Mouse (Mus musculus) E14TG2a.4 (cell line): ENCODE data around the gene Fam83e.

Experiments used
- H3K27me3 ChIP-seq: 2 replicates; pipeline ENCODE4 v1.6.1; 2014; ENCODE audit warnings: low read length, control low read depth; ENCODE audit not compliant: insufficient read depth
- H3K36me3 ChIP-seq: 2 replicates; pipeline ENCODE4 v1.6.1; 2014; ENCODE audit warnings: low read length, control low read depth; ENCODE audit not compliant: insufficient read depth
- H3K4me1 ChIP-seq: replicated peaks from 2 replicates; pipeline ENCODE4 v1.6.1; 2014; ENCODE audit warnings: low read depth, low read length, control low read depth
- H3K4me3 ChIP-seq: replicated peaks from 2 replicates; pipeline ENCODE4 v1.5.1; 2014; ENCODE audit warnings: mild to moderate bottlenecking, low read length
- H3K9me3 ChIP-seq: 2 replicates; pipeline ENCODE4 v1.6.1; 2014; ENCODE audit warnings: low read length, control low read depth
- CTCF ChIP-seq: conservative IDR thresholded peaks from 2 replicates; pipeline ENCODE4 v1.5.1; 2014; ENCODE audit warnings: low read length
- NANOG ChIP-seq: IDR thresholded peaks from 2 replicates; pipeline ENCODE4 v1.6.1; 2014; ENCODE audit warnings: borderline replicate concordance, low read length, mixed read lengths
- POU5F1 ChIP-seq: IDR thresholded peaks from 2 replicates; pipeline ENCODE4 v1.6.1; 2014; ENCODE audit warnings: low read length, borderline replicate concordance

Gene Fam83e

GRCm38 (mm10) chr7:45744387-45744786, 23.4 kb downstream of the Fam83e start:
- TF ChIP-seq NANOG (no peak), CTCF (no peak), POU5F1 (no peak)

GRCm38 (mm10) chr7:45746518-45746917, 25.5 kb downstream of the Fam83e start:
- Histone ChIP-seq H3K27me3 (no peaks in the 10 kb centered on the region; the same call in 1 of the 2 replicates), H3K4me1 (peaks cover 38% of the 10 kb centered on the region), H3K9me3 (no peaks in the 10 kb centered on the region), H3K36me3 (no peaks in the 10 kb centered on the region), H3K4me3 (no peak overlapping the region)
- TF ChIP-seq CTCF (peak; percentile 89), POU5F1 (no peak)

More at GRCm38 (mm10) chr7:45744387-45744786, 23.4 kb downstream of the Fam83e start:
- H3K9me3 ChIP-seq = no peaks in the 10 kb centered on the region
- no peaks in the 10 kb centered on the region; the same call in 1 of the 2 replicates for H3K27me3 ChIP-seq
- H3K4me3 ChIP-seq = no peak overlapping the region
- H3K4me1 ChIP-seq = peaks cover 24% of the 10 kb centered on the region
- no peaks in the 10 kb centered on the region for H3K36me3 ChIP-seq

GRCm38 (mm10) chr7:45747450-45747849, 26.4 kb downstream of the Fam83e start:
- Histone ChIP-seq H3K4me3 (no peak overlapping the region), H3K27me3 (no peaks in the 10 kb centered on the region; the same call in 1 of the 2 replicates), H3K4me1 (peaks cover 32% of the 10 kb centered on the region), H3K9me3 (no peaks in the 10 kb centered on the region), H3K36me3 (no peaks in the 10 kb centered on the region)
- no peak for TF ChIP-seq CTCF
- TF ChIP-seq NANOG = no peak; the same call in 1 of the 2 replicates
- TF ChIP-seq POU5F1 = no peak

- Histone ChIP-seq H3K4me1 (peaks cover 27% of the 10 kb centered on the region), H3K27me3 (no peaks in the 10 kb centered on the region; the same call in 1 of the 2 replicates), H3K4me3 (no peak overlapping the region), H3K36me3 (no peaks in the 10 kb centered on the region), H3K9me3 (no peaks in the 10 kb centered on the region)
- TF ChIP-seq POU5F1 (no peak), CTCF (no peak), NANOG (no peak)
Observed at GRCm38 (mm10) chr7:45748110-45748509, 27.1 kb downstream of the Fam83e start.

- TF ChIP-seq NANOG (no peak), CTCF (no peak), POU5F1 (no peak)
- H3K27me3 ChIP-seq = no peaks in the 10 kb centered on the region; the same call in 1 of the 2 replicates
- no peaks in the 10 kb centered on the region for H3K9me3 ChIP-seq
- peak overlapping the region; percentile 62 for H3K4me3 ChIP-seq
- peaks cover 27% of the 10 kb centered on the region for H3K4me1 ChIP-seq
- H3K36me3 ChIP-seq = no peaks in the 10 kb centered on the region
Observed at GRCm38 (mm10) chr7:45749401-45749800, 28.4 kb downstream of the Fam83e start.

- TF ChIP-seq NANOG (no peak), CTCF (no peak), POU5F1 (no peak)
- H3K4me3 ChIP-seq = no peak overlapping the region
- H3K4me1 ChIP-seq = peaks cover 27% of the 10 kb centered on the region
- H3K9me3 ChIP-seq = no peaks in the 10 kb centered on the region
- no peaks in the 10 kb centered on the region; the same call in 1 of the 2 replicates for H3K27me3 ChIP-seq
- H3K36me3 ChIP-seq = no peaks in the 10 kb centered on the region
Observed at GRCm38 (mm10) chr7:45750162-45750561, 29.1 kb downstream of the Fam83e start.

GRCm38 (mm10) chr7:45755703-45756102, 34.7 kb downstream of the Fam83e start:
- TF ChIP-seq CTCF (no peak), POU5F1 (no peak), NANOG (no peak)
- peaks cover 11% of the 10 kb centered on the region for H3K9me3 ChIP-seq
- H3K4me1 ChIP-seq = peaks cover under 1% of the 10 kb centered on the region
- H3K4me3 ChIP-seq = no peak overlapping the region
- H3K27me3 ChIP-seq = peaks cover 36% of the 10 kb centered on the region
- H3K36me3 ChIP-seq = no peaks in the 10 kb centered on the region

- no peak for TF ChIP-seq CTCF
- no peak for TF ChIP-seq POU5F1
- TF ChIP-seq NANOG = no peak
- H3K27me3 ChIP-seq = peaks cover 36% of the 10 kb centered on the region
- H3K9me3 ChIP-seq = peaks cover 11% of the 10 kb centered on the region
- H3K36me3 ChIP-seq = no peaks in the 10 kb centered on the region
- H3K4me3 ChIP-seq = peak overlapping the region; percentile 70
- no peaks in the 10 kb centered on the region; the same call in 1 of the 2 replicates for H3K4me1 ChIP-seq
Observed at GRCm38 (mm10) chr7:45759400-45759799, 38.4 kb downstream of the Fam83e start.

- Histone ChIP-seq H3K36me3 (no peaks in the 10 kb centered on the region), H3K9me3 (peaks cover 11% of the 10 kb centered on the region), H3K4me1 (no peaks in the 10 kb centered on the region; the same call in 1 of the 2 replicates), H3K4me3 (no peak overlapping the region), H3K27me3 (peaks cover 36% of the 10 kb centered on the region)
- no peak for TF ChIP-seq POU5F1
- no peak for TF ChIP-seq NANOG
- TF ChIP-seq CTCF = no peak
Observed at GRCm38 (mm10) chr7:45760151-45760550, 39.1 kb downstream of the Fam83e start.
